Mouse (Mus musculus) spleen, postnatal 4 days (tissue): ENCODE results near the gene Cherp.

ENCODE experiments used
- DNase-seq, 2 experiments: peaks; one replicate each; pipeline ENCODE4 v3.0.0; 2022; ENCODE audit warnings: low spot score in 2 of 2

The Cherp gene

DNA sequence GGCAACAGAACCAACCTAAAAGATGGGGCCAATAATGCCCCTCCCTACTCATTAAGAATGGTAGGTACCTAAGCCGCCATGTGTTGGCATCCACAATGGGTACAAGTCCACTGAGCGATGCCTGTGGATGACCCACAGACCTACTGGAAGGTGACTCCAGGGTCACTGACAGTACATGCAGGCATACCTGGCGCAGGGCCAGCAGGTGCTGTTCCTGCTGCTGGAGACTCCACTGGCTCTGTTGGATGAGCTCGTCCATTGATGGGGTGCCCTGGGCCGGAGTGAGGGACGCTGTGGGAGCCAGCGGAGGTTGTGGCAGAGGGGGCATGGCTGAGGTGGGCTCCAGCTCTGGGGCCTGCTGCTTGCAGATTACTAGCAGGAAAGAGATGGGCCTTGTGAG lies 4.3 kb downstream of the Cherp start:
- DNase-seq = no peak

DNA sequence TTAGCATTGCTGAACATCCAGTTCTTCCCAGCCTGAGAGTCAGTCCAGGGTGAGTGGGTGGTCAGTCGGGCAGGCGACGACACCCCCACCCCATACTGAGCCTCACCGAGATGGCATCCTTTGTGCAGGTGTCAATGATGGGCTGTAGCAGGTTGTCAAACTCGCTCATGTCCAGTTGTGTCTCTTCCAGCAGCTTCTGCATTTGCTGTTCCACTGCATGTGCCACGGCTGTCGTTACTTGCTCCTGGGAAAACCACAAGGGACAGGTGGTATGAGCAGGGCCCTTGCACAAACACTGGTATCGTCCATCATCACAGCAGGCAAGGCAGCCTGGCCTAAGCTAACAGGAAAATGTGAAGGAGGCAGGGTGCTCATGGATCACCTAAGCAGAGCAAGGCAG lies 5.0 kb downstream of the Cherp start:
- DNase-seq = no peak

DNA sequence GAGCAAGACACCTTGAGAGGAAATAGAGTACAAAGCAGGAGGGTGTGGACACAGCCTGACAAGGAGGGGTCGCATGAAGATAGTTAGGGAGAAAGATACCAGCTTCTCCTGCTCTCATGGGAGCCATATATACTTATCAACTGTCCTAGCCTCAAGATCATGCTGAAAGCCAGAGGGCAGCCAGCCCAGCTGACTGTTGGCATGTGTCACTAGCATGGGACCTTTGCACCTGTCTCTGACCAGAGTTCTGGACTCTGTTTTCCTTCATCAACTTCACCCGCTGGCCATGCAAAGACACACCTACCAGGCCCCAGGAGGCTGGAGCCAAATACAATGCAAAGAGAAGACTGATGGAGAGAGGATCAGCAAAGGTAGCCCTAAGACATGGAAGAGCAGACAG lies 5.8 kb downstream of the Cherp start:
- no peak for DNase-seq

DNA sequence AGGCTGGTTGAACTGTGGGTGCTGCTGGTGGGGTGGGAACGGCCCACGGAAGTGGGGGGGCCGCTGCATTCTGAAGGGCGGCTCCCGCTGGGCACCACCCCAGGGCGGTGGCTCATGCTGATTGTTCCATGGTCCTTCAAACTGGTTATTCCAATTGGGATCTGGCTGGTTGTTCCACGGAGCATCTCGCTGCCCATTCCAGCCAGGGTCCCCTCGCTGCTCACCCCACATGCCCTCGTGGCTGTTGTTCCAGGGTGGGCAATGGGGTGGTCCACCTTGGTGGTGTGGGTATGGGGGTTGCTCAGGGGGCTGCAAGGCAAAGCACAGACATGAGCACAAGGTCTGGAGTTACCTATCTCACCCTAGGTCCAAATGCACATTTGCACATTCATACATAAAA lies 10.8 kb downstream of the Cherp start:
- no peak for DNase-seq

DNA sequence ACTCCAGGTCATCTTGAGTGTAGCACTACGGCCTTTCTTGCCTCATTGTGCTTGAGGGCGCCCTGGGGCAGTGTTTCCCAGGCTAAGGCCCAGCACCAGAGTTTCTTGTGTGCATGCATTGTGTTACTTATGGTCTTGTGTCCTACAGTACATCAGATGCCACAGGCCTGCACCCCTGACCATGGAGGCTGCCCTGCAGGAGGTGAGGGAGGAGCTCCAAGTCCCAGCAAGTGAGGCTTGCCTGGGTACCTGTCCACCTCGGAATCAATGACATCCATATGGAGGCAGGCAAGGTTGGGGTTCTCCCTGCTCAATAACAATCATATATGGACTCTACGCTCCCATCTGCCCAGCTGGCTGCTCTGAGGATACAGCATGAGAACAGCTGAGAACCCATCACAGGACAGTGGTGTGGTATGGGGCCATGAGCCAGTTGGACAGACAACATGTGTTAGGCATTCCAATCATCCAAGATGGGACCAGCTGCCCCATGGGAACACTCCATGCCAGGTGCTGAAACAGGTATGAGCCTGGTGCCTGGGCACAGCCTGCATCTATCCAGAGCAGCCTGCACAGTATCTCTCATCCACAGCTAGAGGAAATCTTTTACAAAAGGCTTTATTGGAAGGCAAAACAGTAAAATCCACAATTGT lies 15.0 kb downstream of the Cherp start:
- DNase-seq = no peak

DNA sequence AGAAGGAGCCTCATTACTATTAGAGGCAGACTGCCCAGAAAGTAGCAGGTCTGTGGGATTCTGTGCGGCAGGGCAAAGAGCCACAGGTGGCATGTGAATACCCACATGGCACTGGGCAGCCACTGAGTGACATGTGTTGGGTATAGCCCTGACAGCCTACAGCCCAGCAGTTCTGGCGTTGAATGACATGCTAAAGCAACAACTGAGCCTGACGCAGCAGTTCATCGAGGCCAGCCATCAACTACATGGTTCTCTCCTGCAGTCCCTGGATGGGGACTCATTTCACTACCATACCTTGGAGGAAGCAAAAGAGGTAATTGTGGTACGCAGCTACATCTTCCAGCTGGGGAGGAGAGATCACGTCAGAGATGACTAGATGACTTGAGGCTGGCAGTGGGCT lies 16.6 kb downstream of the Cherp start:
- no peak for DNase-seq

DNA sequence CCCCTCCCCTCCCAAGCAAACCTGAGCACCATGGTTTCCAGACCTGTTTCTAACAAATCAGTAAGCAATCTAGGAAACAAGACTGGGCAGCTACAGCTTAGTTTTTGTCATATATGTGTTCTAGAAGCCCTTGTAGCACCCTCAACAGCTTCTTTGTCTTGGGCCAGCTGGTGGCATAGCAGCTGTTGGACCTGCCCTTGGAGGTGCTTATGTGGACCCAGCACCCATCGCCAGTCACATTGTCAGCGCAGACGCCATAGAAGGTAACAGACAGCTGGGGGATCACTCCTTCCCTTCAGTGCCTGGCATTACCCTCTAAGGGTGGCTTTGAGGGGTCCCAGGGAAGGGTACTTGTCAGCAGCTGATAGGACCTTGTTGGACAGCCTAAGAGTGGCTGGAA lies 17.2 kb downstream of the Cherp start:
- DNase-seq = no peak

DNA sequence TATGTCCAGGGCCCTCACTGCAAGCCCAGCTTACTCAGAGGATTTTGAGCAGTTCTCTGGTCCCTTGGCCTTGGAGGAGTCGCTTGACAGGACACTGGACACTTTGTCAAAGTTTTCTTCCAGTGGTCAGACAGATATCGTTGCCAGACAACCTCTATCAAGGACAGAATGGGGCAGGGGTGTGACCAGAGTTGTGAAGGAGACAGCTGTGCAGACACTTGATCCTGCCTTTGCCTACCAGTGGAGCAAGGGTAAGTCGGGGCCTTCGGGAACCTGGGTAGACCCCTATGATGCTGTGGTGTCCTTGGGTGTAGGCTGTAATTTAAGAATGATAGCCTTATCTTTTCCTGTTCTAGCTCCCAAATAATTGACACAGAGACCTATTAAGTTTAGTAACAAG lies 19.7 kb downstream of the Cherp start:
- DNase-seq = no peak

DNA sequence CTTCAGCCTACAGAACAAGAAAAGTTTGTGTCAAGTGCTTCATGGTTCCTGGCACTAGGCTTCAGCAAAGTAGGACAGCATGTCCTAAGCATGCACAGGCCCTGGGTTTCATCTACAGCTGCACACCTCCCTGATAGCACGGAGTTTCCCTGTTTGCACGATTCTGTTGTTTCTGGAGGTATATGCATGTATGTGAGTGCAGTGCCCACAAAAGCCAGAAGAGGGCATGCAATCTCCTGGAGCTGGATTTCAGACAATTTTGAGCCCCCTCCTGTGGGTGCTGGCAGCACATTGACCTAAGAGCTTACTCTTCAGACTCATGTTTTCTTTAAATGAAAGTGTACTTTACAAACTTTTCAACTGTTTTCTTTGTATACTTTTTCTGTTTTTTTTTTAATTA lies 21.1 kb downstream of the Cherp start:
- DNase-seq = no peak

DNA sequence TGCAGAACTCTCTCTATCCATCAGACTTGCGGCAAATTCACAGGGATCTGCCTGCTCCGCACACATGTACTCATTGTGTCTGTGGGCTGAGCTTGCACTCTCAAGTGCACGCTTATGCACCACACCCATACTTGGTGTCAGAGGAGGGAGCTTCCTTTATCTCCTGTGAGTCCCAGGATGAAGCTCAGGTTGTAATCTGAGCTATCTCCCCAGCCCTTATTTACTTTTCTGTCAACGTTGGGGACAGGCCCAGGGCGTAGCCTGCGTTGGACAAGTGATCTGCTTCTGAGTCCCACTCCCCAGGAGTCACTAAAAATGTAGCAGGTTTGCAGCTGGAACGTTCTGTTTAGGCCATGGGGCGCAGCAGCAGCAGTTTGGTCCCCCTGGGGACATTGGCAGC lies 23.5 kb downstream of the Cherp start:
- no peak for DNase-seq

DNA sequence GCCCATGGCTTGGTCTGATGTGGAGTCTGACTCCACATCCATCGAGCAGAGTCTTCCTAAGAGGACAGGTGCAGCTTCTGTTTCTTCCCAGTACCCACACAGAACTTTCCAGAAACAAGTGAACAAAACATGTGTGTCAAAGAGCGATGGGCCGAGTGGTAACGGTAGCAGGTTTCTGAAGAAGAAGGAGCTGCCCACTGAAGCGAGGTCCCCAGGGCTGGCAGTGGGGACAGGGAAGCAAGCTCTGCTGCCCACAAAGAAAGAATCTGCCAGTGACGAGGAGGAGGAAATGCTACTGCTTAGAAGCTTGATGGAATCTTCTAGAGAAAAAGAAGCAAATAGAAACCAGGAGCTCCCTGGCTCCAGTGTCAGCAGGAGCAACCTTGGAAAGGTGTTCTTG lies 30.0 kb downstream of the Cherp start:
- peak in 1 of 2 experiments; percentile 34 for DNase-seq

DNA sequence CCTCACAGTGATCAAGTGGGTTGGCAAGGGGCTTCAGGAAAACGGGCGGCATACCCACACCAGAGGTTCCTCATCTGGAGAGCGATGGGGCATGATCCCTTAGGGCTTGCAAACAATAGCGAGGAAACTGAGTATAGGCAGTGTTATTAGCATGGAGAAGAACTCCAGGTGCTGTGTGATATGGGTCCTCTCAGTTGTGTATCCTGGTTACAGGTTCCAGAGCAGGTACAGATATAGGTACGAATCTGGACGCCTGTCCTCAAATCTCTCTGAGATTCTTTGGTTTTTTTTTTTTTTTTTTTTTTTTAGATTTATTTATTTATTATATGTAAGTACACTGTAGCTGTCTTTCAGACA lies 31.1 kb downstream of the Cherp start:
- DNase-seq = no peak

DNA sequence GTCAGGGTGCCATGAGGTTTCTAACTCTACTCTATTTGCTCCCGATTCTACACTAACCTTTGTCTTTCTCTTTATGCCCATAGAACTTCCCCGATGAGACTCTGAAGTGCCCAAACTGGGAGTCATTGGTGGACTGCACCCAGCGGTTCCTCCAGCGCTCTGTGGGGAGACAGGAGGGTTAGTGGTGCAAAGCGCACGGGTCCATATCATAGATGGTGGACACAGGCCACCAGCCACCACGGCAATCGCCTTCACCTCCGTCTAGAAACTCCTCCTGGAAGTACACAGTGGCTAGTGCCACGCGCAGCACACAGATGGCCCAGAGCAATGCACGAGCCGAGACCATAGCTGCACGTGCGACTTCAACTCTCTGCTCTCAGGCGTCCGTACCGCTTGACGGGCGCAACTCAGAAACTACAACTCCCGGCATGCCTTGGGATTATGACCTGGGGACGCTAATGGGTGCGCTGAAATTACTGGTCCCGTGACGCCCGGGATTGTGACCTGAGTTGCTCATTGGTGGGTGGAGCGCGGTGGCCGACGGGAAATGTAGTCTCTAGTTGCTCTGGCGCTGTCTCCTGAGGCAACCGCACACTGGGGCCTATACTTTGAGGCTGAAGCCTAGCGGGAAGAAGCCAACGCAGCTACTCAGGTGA lies 31.6 kb downstream of the Cherp start, which contains the start of the genes Calr3 and 1700030K09Rik:
Gene Calr3 (minus strand): TSS at position 533 of the 656 bp plus-strand sequence.
Gene 1700030K09Rik (plus strand): TSS at position 543 of the 656 bp plus-strand sequence.
- peak; percentile 96 to 98 for DNase-seq

DNA sequence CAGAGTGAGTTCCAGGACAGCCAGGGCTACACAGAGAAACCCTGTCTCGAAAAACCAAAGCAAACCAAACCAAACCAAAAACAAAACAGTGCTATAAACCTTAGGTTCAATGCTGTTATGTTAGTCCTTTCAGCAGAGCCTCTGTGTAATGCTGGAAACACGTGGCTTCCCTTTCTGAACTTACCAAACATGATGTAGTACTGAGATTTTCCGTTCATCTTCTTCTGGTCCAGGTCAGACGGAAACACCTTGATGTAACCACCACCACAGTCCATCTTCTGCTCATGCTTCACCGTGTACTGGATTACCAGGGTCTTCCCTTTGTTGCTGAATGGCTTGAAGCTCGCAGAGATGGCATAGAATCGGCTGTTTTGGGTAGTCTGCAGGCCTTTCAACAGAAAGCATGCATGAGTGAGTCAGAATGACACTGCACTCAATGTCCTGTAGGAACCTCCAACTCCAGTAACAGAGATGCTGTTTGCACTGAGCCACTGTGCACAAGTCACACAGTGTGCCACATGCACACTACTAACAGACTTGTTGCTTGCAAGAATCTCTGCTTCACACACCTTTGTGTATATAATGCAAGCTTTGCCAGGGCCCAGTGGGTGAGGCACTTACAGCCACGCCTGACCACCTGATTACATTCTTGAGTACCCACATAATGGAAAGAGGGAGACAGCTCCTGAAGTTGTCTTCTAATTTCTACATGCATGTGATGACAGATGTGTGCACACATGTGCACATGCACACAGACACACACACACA lies 36.6 kb downstream of the Cherp start:
- no peak for DNase-seq

DNA sequence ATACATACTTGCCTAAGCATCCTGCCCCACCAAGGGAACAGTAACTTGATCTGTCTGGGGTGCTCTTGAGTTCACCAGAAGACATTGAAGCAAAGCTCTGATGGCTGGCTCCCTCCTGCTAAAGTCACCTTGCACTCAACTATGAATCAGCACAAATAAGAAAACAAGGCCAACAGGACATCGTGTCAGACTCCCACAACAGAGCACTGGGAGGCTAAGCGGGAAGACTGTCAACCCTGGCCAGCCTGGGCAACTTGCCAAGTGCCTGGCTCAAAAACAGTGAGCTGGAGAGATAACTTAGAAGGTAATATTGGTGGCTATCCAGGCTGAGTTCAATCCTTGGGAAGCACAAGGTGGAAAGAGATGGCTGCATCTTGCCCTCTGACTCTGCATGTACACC lies 40.1 kb downstream of the Cherp start:
- peak; percentile 54 to 76 for DNase-seq

DNA sequence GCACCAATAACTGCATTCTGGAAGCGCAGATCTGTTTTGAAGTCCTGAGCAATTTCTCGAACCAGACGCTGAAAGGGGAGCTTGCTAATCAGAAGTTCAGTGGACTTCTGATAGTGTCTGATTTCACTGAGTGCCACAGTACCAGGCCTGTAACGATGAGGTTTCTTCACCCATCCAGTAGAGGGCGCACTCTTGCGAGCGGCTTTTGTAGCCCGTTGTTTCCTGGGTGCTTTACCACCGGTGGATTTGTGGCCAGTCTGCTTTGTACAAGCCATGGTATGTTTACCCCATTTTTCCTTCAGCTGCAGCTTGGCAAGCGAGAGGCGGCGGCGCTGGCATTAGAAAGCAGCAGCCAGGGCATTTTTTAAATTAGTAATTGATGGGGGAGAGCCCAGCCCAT lies 45.4 kb downstream of the Cherp start:
- DNase-seq = peak; percentile 48 to 81

DNA sequence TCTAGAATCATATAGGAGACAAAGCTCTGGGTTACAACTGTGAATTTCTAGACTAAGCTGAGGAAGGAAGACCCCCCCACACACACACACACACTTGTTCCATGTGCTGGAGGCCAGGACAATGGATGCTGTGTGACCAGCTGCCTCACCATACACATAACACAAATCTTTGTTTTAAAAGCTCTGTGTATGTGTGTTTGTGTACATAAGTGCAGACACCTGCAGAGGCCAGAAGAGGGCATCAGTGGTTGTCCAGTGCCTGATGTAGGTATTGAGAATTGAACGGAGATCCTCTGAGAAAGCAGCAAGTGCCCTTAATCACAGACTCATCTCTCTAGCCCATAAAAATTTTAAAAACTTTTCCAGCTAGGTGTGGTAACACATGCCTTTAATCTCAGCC lies 52.1 kb downstream of the Cherp start:
- no peak for DNase-seq

DNA sequence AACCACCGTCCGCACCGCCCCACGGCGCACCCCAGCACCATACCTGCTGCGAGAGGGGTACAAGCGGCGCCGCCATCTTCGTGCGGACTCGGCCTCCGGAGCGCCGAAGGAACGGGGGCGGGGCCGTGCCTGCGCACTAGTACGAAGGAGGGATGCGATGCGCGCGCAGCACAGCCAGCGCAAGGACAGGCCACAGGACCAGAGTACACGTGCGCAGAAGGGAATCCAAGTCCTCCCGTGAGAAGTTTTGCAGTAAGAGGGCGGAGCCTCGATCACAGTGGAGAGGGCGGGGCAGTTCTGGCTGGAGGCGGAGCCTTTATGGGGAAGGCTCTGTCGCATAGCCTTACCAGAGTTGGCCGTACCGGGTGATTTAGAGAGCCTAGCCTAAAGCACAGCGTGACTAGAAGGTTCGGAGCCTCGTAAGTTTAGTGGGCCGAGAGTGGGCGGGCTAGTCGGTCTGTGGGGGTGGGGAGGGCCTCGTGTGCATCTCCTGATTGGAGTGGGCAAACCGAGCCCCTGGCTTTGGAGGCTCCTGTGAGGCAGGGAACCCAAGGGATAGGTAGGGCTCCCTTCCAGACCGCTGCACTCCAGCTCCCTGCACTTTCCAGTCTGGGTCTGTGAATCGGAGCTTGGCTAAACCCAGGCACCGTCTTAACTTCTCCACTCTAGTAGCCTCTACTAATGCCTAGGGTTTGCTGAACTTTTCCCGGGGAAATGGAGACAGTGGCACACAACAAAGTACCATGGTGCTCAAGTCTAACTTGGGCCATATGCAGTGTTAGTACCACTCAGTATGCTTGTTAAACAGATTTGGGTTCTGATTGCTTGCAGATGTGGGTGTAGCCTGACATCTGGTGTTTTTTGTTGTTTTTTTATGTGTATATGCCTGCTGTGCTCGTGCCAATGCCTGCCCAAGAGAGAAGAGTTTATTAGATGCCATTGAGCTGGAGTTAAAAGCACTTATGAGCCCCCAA lies 53.4 kb downstream of the Cherp start, which contains the start of gene Eps15l1:
Gene Eps15l1 (minus strand): TSS at position 99 of the 974 bp plus-strand sequence.
- DNase-seq = peak; percentile 99 to 100

DNA sequence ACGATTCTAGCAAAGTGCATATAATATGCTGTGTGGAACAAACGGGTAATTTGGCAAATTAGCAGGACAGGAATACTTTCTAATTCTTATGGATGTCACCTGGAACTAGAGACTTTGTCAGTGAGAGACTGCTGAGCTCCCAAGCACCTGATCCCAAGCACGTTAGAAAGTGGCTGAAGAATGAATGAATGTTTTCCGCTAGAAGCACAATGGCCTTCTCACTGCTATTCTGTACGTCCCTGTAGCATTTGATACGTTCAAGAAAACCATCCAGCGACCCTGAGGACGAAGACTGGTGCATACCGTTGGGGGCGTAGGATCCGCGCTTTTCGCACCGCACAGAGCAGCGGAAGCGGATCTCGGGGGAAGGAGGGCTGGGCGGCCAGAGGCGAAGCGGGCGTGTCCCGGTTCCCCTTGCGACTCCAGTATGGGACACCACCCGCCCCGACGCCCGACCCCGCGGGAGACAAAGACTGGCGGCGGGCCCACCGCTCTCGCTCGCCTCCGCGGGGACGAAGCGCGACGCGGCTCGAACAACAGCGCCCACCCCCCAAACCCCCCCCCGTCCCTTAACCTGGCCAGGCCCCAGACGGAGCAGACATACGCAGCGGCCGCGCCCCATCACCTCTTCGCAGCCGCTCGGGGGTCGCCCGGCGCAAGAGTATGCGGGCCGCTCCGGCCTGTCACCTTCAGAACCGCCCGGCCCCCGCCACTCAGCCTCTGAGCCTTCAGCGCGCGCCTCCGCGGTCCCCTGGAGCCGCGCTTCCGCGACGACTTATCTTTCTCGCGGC lies 54.3 kb downstream of the Cherp start:
- DNase-seq = peak; percentile 72 to 85

DNA sequence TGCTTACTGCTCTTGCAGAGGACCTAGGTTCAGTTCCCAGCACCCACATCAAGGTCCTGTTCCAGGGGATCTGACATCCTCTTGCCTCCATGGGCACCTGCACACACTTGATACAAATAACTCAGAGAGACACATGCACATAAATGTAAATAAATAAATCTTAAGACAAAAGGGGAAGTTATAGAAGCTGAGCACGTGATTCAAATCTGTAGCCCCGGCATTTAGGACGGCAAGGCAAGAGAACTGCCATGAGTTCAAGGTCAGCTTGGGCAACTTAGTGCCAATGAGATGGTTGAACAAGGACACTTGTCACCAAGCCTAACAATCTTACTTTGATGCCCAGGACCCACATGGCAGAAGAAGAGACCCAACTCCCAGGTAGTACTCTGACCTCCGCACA lies 57.0 kb downstream of the Cherp start:
- DNase-seq = no peak

DNA sequence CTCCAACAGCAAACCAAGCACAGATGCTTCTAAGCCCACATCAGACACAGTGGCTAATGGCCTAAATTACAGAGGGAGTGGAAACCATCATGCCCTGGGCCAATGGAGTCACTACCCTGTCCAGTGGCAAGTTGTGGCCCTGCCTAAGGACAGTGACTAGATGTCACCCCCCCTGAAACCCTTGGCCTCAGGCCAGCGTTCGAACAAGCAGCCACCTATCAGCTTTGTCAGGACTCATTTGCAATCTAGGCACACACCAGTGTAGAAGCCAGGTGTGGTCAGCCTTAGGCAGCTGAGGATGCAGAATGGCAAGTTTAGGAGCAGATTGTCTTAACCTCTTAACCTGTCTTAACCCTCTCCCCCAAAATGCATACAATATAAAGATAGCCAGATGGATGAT lies 59.8 kb downstream of the Cherp start:
- DNase-seq = peak; percentile 61 to 78
